Mouse (Mus musculus) stomach, embryonic 16.5 days (tissue): ENCODE measurements around the gene Gm28051. TPM values are rescaled to one million over a fixed set of nuclear protein-coding genes. Genes with fewer than 3 reads are reported as not detected.
A peak's percentile ranks its signal among the peaks of the same experiment; 100 is the strongest.

Experiments used
- ATAC-seq: fragments of 200-750 bp; cut with Nextera tagmentation; 2 replicates; pipeline ENCODE4 v1.8.0; 2017; ENCODE audit warnings: moderate number of reproducible peaks, moderate TSS enrichment; ENCODE audit not compliant: insufficient read depth, low FRiP score
- H3K27ac ChIP-seq: fragments of 300-500 bp; sonication (generic); 2 replicates; pipeline ENCODE4 v1.5.1; 2014; ENCODE audit warnings: low read length
- H3K27me3 ChIP-seq: fragments of 300-500 bp; sonication (generic); 2 replicates; pipeline ENCODE4 v1.6.1; 2014; ENCODE audit warnings: low read length, control low read depth, mixed read lengths; ENCODE audit not compliant: control insufficient read depth, insufficient read depth
- H3K36me3 ChIP-seq: fragments of 300-500 bp; sonication (generic); 2 replicates; pipeline ENCODE4 v1.6.1; 2014; ENCODE audit warnings: low read length; ENCODE audit not compliant: control insufficient read depth, insufficient read depth
- H3K4me1 ChIP-seq: fragments of 300-500 bp; sonication (generic); 2 replicates; pipeline ENCODE4 v1.6.1; 2014; ENCODE audit warnings: low read length, control low read depth, mixed read lengths; ENCODE audit not compliant: control insufficient read depth, insufficient read depth
- H3K4me2 ChIP-seq: fragments of 300-500 bp; sonication (generic); 2 replicates; pipeline ENCODE4 v1.6.1; 2014; ENCODE audit warnings: low read depth, low read length, mixed read lengths
- H3K4me3 ChIP-seq: fragments of 300-500 bp; sonication (generic); replicated peaks from 2 replicates; pipeline ENCODE4 v1.5.1; 2014; ENCODE audit warnings: mild to moderate bottlenecking, low read length
- H3K9ac ChIP-seq: fragments of 300-500 bp; sonication (generic); 2 replicates; pipeline ENCODE4 v1.6.1; 2014; ENCODE audit warnings: low read length
- H3K9me3 ChIP-seq: fragments of 300-500 bp; sonication (generic); replicated peaks from 2 replicates; pipeline ENCODE4 v1.6.1; 2016; ENCODE audit warnings: low read length, control low read depth; ENCODE audit not compliant: control insufficient read depth
- WGBS: fragments of 180-500 bp; shearing (Covaris S2); extraction: QIAGEN DNeasy Blood & Tissue Kit; methylation state at CpG from one replicate; pipeline ENCODE4 v1.1.7; 2014; 5-methylcytosine and 5-hydroxymethylcytosine counted together
- polyA plus RNA-seq: library from polyadenylated mRNA; unstranded; fragments of >200 nt; fragmentation: Nextera tagmentation; extraction: Ambion mirVana; gene quantifications from 2 replicates; pipeline ENCODE4 v1.2.1, GENCODE M21; 2015

Gene Gm28051
- polyA plus RNA-seq, 1 experiment from 2014 or later: not detected

DNA sequence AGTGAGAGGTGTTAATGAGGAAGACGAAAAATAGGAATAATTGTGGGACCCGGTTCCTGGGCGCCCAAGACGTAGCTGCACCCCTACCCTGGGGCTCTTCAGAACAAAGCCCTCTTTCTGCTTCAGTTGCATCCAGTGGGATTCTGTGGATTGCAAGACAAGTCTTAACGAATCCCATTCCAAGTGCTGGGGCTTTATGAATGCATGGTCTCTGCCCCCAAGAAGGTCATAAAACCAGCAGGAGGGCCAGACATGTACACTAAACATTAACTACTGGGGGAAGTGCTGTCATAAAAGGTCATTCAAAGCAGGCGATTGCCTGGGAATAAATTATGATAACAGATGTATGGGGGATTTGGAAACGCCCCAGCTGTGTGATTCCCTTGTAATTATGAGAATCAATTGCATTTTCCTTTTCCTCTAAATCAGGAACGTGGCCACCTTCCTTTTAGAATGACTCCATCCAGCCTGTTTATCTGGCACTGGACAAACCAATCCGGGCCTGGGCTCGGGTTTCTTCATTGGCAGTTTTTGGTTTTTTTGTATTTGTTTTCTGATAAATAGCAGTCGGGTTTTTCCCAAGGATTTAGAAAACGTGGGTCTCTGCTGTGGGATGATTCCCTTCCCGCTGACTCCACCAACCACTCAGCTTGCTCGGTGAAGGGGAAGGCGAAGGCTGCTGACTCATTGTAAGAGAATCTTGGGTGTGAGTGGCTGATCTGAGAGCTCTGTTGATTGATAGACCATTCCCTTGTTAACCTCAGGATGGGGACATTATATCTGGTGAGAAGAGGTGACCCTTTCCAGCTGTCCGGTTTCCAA is 26.6 kb downstream of the Gm28051 start:
- Histone ChIP-seq H3K27me3 (no peaks in the 10 kb centered on the region), H3K4me1 (peaks cover 8% of the 10 kb centered on the region), H3K9me3 (no peaks in the 10 kb centered on the region), H3K4me2 (peak overlapping the region; percentile 48), H3K9ac (no peak overlapping the region), H3K4me3 (peak overlapping the region; percentile 8; the same call in 1 of the 2 replicates), H3K27ac (peak overlapping the region; percentile 95), H3K36me3 (no peaks in the 10 kb centered on the region)
- WGBS: 24% methylated on average over 16 of the region's 16 CpGs
- ATAC-seq: peak; percentile 19; the same call in 1 of the 2 replicates

DNA sequence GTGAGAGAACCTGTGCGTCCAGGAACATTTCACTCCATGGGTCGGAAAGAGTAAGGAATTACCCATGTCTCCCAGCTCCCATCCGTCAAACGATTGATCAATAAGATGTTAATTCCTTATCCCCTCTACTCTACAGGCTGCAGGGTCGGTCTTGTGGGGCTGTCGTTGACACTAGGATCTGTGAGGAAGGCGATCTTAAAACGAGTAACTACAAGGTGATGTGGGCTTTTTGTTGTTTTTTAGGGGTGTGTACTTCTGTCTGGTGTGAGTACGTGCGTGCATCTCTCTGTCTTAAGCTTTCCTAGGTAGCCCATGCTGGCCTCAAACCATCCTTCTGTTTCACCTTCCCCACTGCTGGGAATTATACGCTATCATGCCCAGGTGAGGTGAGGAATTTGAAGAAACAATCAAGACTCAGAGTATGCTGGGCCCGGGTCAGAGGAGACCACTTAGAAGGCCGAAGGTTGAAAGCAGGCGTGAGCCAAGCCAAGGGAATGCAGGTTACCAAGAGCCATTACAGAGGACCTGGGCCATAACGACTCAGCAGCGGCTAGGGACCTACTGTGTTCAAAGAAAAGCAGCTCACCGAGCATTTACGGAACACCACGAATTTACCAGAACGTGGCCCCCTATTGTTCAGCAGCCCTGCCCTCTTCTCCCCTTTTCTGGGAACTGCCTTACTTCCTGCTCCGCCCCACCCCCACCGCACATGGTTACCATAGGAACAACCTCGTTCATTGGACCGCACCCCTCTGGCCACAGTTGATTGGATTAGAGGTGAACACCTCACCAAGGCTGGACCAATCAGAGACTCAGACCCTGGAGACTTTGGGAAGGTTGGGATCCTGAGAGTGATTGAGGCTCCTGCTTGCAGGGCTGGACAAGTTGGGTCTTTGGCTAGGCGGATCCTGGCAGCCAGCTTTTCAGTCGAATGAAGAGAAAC is 27.4 kb downstream of the Gm28051 start:
- Histone ChIP-seq H3K27me3 (no peaks in the 10 kb centered on the region), H3K4me1 (peaks cover 11% of the 10 kb centered on the region), H3K4me2 (peak overlapping the region; percentile 48), H3K27ac (peak overlapping the region; percentile 95), H3K9ac (no peak overlapping the region), H3K4me3 (peak overlapping the region; percentile 8), H3K9me3 (no peaks in the 10 kb centered on the region), H3K36me3 (no peaks in the 10 kb centered on the region)
- 31% methylated on average over 26 of the region's 26 CpGs for WGBS
- peak; percentile 94 for ATAC-seq

DNA sequence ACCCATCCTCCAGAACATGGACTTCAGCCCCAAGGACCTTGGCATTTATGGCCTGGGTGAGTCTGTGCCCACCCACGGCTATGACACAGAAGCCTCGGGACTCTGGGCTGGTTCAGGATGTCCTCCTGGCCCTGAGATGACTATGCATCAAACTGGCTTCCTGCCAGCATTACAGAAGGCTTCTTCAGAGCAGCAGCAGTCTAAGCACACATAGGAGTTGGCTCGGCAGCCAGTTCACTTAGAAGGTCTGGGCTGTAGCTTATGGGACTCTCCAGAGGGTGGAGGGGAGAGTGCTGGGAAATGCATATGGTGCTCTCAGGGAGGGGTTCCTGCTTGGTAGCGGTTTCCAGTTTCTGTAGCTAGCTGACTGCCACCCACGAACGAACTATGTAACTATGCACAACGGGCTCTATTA is 31.8 kb downstream of the Gm28051 start:
- no peak overlapping the region for H3K4me3 ChIP-seq
- H3K27ac ChIP-seq: no peak overlapping the region
- H3K9ac ChIP-seq: no peak overlapping the region
- peaks cover 9% of the 10 kb centered on the region for H3K4me1 ChIP-seq
- no peak for ATAC-seq
- H3K27me3 ChIP-seq: no peaks in the 10 kb centered on the region
- H3K9me3 ChIP-seq: no peaks in the 10 kb centered on the region
- 54% methylated on average over 7 of the region's 7 CpGs for WGBS
- H3K36me3 ChIP-seq: no peaks in the 10 kb centered on the region
- no peak overlapping the region for H3K4me2 ChIP-seq

DNA sequence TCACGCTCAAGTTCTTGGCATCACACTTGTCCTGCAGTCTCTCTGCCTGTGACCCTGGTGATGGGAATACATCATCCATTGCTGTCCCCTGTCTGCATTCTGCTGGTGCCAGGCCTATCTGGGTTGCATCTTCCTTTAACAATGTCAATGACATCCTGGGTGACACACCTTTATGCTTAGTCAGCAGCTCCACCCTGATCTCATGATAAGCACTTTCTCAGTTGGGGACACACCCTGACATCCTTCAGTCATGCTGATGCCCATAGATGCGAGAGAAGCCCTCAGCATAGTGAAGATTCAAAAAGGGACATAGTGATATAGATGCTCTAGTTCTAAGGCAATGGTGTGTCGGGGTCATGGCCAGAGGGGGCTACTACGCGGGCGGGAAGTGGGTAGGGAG is 32.4 kb downstream of the Gm28051 start:
- Histone ChIP-seq H3K4me2 (no peak overlapping the region), H3K9ac (no peak overlapping the region), H3K4me1 (peaks cover 3% of the 10 kb centered on the region; the same call in 1 of the 2 replicates), H3K4me3 (no peak overlapping the region), H3K9me3 (no peaks in the 10 kb centered on the region), H3K27me3 (no peaks in the 10 kb centered on the region), H3K36me3 (no peaks in the 10 kb centered on the region), H3K27ac (no peak overlapping the region)
- 92% methylated on average over 6 of the region's 6 CpGs for WGBS
- no peak for ATAC-seq

DNA sequence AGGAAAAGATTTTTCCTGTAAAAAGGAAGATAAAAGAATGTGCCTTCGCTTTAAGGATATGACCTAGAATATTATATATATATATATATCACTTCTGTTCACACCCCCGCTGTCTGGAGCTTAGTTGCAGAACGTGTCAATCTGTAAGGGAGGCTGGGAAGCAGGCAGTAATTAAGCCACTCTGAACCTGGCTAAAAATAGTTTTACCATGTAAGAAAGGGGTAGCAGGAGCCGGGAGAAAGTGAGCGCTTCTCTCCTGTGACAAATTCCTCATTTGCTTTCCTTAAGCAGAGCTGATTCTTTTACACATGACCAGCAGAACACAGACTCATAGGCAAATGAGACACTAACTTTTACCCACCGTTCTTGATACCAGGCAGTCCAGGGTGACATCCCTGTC is 33.7 kb downstream of the Gm28051 start:
- WGBS: 64% methylated on average over 6 of the region's 6 CpGs
- H3K27ac ChIP-seq: no peak overlapping the region
- no peak for ATAC-seq

DNA sequence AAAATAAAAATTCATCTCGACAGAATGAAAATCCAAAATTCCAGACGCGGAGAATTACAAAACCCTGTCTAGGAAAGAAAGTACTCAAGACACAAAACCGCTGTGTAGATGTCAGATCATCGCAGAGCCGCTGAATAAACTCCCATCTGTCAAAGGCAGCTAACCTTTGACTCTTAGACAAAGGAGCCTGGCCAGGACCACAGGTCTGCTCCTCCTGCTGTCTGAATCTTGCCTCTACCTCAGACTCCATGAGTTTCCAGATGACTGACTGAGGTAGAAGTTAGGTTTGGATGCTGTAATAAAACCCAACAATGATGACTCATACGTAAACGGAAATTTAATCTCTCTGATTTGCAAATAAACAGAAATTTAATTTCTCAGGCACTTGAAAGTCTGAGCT is 34.6 kb downstream of the Gm28051 start:
- Histone ChIP-seq H3K27me3 (no peaks in the 10 kb centered on the region), H3K36me3 (no peaks in the 10 kb centered on the region), H3K4me1 (peaks cover 3% of the 10 kb centered on the region; the same call in 1 of the 2 replicates), H3K27ac (no peak overlapping the region), H3K9me3 (no peaks in the 10 kb centered on the region), H3K9ac (no peak overlapping the region), H3K4me3 (no peak overlapping the region), H3K4me2 (no peak overlapping the region)
- 58% methylated on average over 8 of the region's 8 CpGs for WGBS
- ATAC-seq: no peak

More for the DNA sequence above, 33.7 kb downstream of the Gm28051 start:
- Histone ChIP-seq H3K36me3 (no peaks in the 10 kb centered on the region), H3K4me1 (peaks cover 3% of the 10 kb centered on the region; the same call in 1 of the 2 replicates), H3K27me3 (no peaks in the 10 kb centered on the region), H3K9me3 (no peaks in the 10 kb centered on the region), H3K4me3 (no peak overlapping the region), H3K4me2 (no peak overlapping the region), H3K9ac (no peak overlapping the region)

DNA sequence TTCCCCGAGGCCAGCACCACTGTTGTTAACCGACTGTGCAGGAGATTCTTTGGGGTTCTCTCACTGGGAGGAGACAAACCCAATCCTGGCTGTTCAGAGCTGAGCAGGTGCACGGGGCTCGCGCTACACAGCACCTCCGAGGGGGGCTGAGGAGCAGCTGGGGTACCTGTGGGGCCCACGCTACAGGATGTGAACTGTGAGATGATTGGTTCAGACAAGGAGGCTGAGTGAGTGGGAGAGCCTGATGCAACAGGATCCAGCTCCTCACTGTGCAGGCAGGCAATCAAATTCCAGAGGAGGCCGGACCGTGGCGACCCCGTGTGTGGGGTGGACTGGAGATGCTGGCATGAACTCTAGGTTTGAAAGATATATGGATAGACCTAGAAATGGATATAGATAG is 35.1 kb downstream of the Gm28051 start:
- H3K9me3 ChIP-seq: no peaks in the 10 kb centered on the region
- 51% methylated on average over 11 of the region's 11 CpGs for WGBS
- peaks cover 3% of the 10 kb centered on the region; the same call in 1 of the 2 replicates for H3K4me1 ChIP-seq
- H3K4me3 ChIP-seq: no peak overlapping the region
- H3K9ac ChIP-seq: no peak overlapping the region
- no peak for ATAC-seq
- H3K36me3 ChIP-seq: no peaks in the 10 kb centered on the region
- H3K27ac ChIP-seq: no peak overlapping the region
- no peaks in the 10 kb centered on the region for H3K27me3 ChIP-seq
- H3K4me2 ChIP-seq: no peak overlapping the region

DNA sequence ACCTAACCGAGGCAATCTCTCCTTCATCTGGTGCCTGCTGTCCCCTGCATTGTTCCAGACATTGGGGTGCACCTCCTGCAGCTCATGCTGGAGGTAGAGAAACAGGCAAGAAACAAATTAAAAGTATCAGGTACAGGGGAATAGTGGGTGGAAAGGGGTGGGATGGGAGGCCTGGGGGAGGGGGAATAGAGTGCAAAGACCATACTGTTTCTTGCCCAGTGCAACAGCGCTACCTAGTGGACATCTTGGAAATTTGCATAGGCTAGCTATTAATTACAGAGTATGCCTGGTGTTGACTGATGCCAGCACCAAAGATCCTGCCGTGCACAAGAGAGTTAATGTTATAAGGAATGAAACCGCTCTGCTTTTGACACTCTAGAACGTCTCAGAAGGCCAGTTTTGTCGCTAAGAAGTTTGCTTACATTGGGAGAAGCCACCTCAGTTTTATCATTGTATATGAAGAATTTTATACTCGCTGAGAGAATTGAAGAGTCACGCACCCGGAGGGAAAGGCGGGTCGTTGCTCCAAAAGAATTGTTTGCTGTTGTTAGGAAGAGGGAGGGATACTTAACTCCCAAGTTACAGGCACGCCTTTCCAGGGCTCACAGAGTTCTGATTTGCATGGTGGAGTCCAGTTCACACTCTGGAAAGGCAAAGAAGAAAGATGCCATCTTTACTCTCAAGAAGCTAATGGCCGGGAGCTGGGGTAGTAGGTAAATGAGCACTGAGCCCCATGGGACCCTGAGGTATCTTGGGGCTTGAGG is 37.8 kb downstream of the Gm28051 start:
- Histone ChIP-seq H3K4me2 (peak overlapping the region; percentile 39), H3K4me1 (no peaks in the 10 kb centered on the region), H3K4me3 (no peak overlapping the region), H3K36me3 (no peaks in the 10 kb centered on the region), H3K9ac (0 out of 2 replicates have a peak overlapping the region, but pooled peaks have one; percentile 12), H3K27me3 (no peaks in the 10 kb centered on the region), H3K27ac (no peak overlapping the region), H3K9me3 (no peaks in the 10 kb centered on the region)
- ATAC-seq: peak; percentile 71
- 20% methylated on average over 13 of the region's 13 CpGs for WGBS
